Mouse (Mus musculus) lung, adult 2 months (tissue): Measurements from ENCODE around the gene Serpinb2.

Experiments
- CTCF ChIP-seq: fragments of 200-500 bp; IDR thresholded peaks from 2 replicates; pipeline ENCODE4 v1.5.1; 2011; ENCODE audit warnings: mild to moderate bottlenecking, low read length, control low read depth; ENCODE audit not compliant: insufficient read depth
- POLR2A ChIP-seq: fragments of 200-500 bp; IDR thresholded peaks from 2 replicates; pipeline ENCODE4 v1.6.1; 2011; ENCODE audit warnings: low read depth, mild to moderate bottlenecking, control low read depth, low read length, borderline replicate concordance; ENCODE audit errors: extremely low read depth

- TF ChIP-seq POLR2A: no peak
- no peak for TF ChIP-seq CTCF
These were observed 64.9 kb downstream of the Serpinb2 start for GRCm38 (mm10) chr1:107576094-107576493.
